Mouse (Mus musculus) B cell, adult 62 days (primary cell): ENCODE data around the gene Chst2. TPM values are rescaled to one million over a fixed set of nuclear protein-coding genes. Genes with fewer than 3 reads are reported as not detected.

ENCODE experiments used
- total RNA-seq: library from RNA; stranded (reverse); gene quantifications from 4 replicates; pipeline ENCODE4 v1.2.4, GENCODE M21; 2023

Chst2 gene
- total RNA-seq: 0.06 TPM in 1 of 4 replicates, not detected in the others

GRCm38 (mm10) chr9:95406571-95407561, at the start of gene Chst2:
Gene Chst2, minus strand, starts transcription at chr9:95406722.

Other genes with a start within 250 kb of the Chst2 start
- gene U2surp, start 105.3 kb upstream of the Chst2 start, total RNA-seq: 101 to 114 TPM (median 108 TPM) in 4 replicates
- gene Paqr9, start 152.9 kb upstream of the Chst2 start, total RNA-seq: 0.20 to 0.36 TPM (median 0.26 TPM) in 4 replicates
- gene Pcolce2, start 230.9 kb upstream of the Chst2 start, total RNA-seq: 0.35 to 0.66 TPM in 2 of 4 replicates, not detected in the others